Mouse (Mus musculus) megakaryocyte, embryonic 14.5 days (primary cell): ENCODE data around the gene Mansc1.

Source experiments
- FLI1 ChIP-seq: IDR thresholded peaks from 2 replicates; pipeline ENCODE4 v1.6.1; 2012; ENCODE audit warnings: low read length, inconsistent platforms, mixed read lengths
- GATA1 ChIP-seq: IDR thresholded peaks from 3 replicates; pipeline ENCODE4 v1.6.1; 2012; ENCODE audit warnings: mixed read lengths, low read length, inconsistent platforms, borderline replicate concordance

GRCm38 (mm10) chr6:134639900-134640299, 7.6 kb upstream of the Mansc1 start:
- TF ChIP-seq GATA1 (no peak), FLI1 (no peak)
